ENCODE assay signal across 23 mouse cellular contexts in the genomic region with DNA sequence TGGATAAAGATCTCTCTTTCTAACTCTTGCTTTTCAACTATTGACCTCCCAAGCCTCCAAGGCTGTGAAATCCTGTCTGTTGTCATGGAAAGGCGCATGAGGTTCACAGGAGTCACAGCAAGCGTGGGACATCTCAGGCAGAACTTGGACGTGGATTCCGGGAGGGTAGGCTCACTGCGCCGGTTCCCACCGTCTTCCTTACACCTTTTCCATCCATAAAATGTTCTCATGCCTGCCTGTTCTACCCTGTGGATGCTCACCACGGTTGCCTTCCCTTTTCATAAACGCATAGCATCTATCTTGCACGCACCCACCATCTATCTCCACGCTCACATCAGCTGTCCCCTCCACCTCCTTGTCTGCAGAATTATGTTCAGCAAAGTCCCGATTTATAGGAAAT. TPM values are rescaled to one million over a fixed set of nuclear protein-coding genes. Genes with fewer than 3 reads are reported as not detected.
DNase-seq lines count a peak whose midpoint lies in the region; ATAC-seq and TF ChIP-seq lines count a peak whose summit lies in the region.
"Had no signal": no experiment of that assay in that cellular context is flagged by ENCODE, and none has a peak within 500 bp of the region (broad histone marks: within the 10 kb centered on the region; RNA-seq: fewer than 3 reads in every experiment).

No protein-coding gene starts in this region.

- no peak for ATAC-seq in hindbrain, embryonic 11.5 days (ENCODE audit: low FRiP score)
- no peak for ATAC-seq in midbrain, embryonic 11.5 days (ENCODE audit: low FRiP score)
- ATAC-seq in midbrain, embryonic 16.5 days, result no peak
- no peak for ATAC-seq in hindbrain, postnatal 0 days
- ATAC-seq in neural tube, embryonic 15.5 days (ENCODE audit: low FRiP score), result no peak
- ATAC-seq in heart, embryonic 11.5 days (replicated peaks; ENCODE audit: insufficient number of reproducible peaks, low FRiP score, low TSS enrichment), result no peak
- ATAC-seq: forebrain, embryonic 14.5 days; intestine, embryonic 16.5 days; liver, embryonic 12.5 days had no signal

- H3K27me3 ChIP-seq in hindbrain, embryonic 10.5 days (ENCODE audit: insufficient read depth, poor library complexity, severe bottlenecking), result peaks cover 25% of the 10 kb centered on the region
- no peaks in the 10 kb centered on the region for H3K27me3 ChIP-seq in hindbrain, embryonic 11.5 days (ENCODE audit: control insufficient read depth, insufficient read depth, low read length)
- H3K27me3 ChIP-seq in midbrain, embryonic 11.5 days (ENCODE audit: control insufficient read depth, insufficient read depth, low read length), result 0 out of 2 replicates have a peak, but pooled peaks cover 4% of the 10 kb centered on the region
- H3K27me3 ChIP-seq in midbrain, embryonic 16.5 days (ENCODE audit: control insufficient read depth, insufficient read depth, low read depth, low read length), result peaks cover 6% of the 10 kb centered on the region; the same call in 1 of the 2 replicates
- no peaks in the 10 kb centered on the region for H3K27me3 ChIP-seq in hindbrain, postnatal 0 days (ENCODE audit: insufficient read depth, low read length)
- H3K27me3 ChIP-seq in neural tube, embryonic 15.5 days (replicated peaks), result no peaks in the 10 kb centered on the region
- H3K27me3 ChIP-seq in heart, embryonic 11.5 days (ENCODE audit: control insufficient read depth, insufficient read depth, low read length), result peaks cover 26% of the 10 kb centered on the region

- TF ChIP-seq CTCF in hindbrain, postnatal 0 days (IDR thresholded peaks at IDR 0.05; ENCODE audit: low read depth), result no peak

- no peaks in the 10 kb centered on the region for H3K9me3 ChIP-seq in hindbrain, embryonic 10.5 days
- H3K9me3 ChIP-seq in hindbrain, embryonic 11.5 days (ENCODE audit: control insufficient read depth, low read length), result no peaks in the 10 kb centered on the region
- H3K9me3 ChIP-seq in midbrain, embryonic 11.5 days (ENCODE audit: control insufficient read depth, low read length), result no peaks in the 10 kb centered on the region
- H3K9me3 ChIP-seq in midbrain, embryonic 16.5 days (replicated peaks; ENCODE audit: control insufficient read depth, low read length, poor library complexity, severe bottlenecking), result no peaks in the 10 kb centered on the region
- no peaks in the 10 kb centered on the region for H3K9me3 ChIP-seq in hindbrain, postnatal 0 days (ENCODE audit: low read length)
- no peaks in the 10 kb centered on the region for H3K9me3 ChIP-seq in neural tube, embryonic 15.5 days (replicated peaks)
- H3K9me3 ChIP-seq in heart, embryonic 11.5 days (replicated peaks; ENCODE audit: control insufficient read depth, low read length), result no peaks in the 10 kb centered on the region
- H3K9me3 ChIP-seq: embryonic facial prominence, embryonic 15.5 days; heart, embryonic 10.5 days; limb, embryonic 13.5 days; liver, embryonic 12.5 days had no signal

- no peak overlapping the region for H3K9ac ChIP-seq in hindbrain, embryonic 11.5 days (ENCODE audit: low read depth, low read length)
- H3K9ac ChIP-seq in midbrain, embryonic 11.5 days (ENCODE audit: low read length), result no peak overlapping the region
- H3K9ac ChIP-seq in midbrain, embryonic 16.5 days (ENCODE audit: low read depth, low read length), result no peak overlapping the region
- H3K9ac ChIP-seq in hindbrain, postnatal 0 days (replicated peaks; ENCODE audit: low read length), result no peak overlapping the region
- H3K9ac ChIP-seq in neural tube, embryonic 15.5 days (replicated peaks), result peak overlapping the region; percentile 44; the same call in 1 of the 2 replicates
- H3K9ac ChIP-seq in heart, embryonic 11.5 days (ENCODE audit: low read depth, low read length), result no peak overlapping the region
- H3K9ac ChIP-seq: embryonic facial prominence, embryonic 15.5 days; limb, embryonic 13.5 days; liver, embryonic 12.5 days had no signal

- WGBS in hindbrain, embryonic 10.5 days, result 71% methylated on average over 12 of the region's 12 CpGs
- 68% methylated on average over 12 of the region's 12 CpGs for WGBS in hindbrain, embryonic 11.5 days
- WGBS in midbrain, embryonic 11.5 days, result 48% methylated on average over 12 of the region's 12 CpGs
- whole genome bisulfite sequencing in midbrain, embryonic 16.5 days, result 47% methylated on average over 12 of the region's 12 CpGs
- 50% methylated on average over 12 of the region's 12 CpGs for WGBS in hindbrain, postnatal 0 days
- 29% methylated on average over 12 of the region's 12 CpGs for WGBS in neural tube, embryonic 15.5 days
- WGBS in heart, embryonic 11.5 days (ENCODE audit: insufficient replicate concordance), result 73% methylated on average over 12 of the region's 12 CpGs

- H3K4me3 ChIP-seq in hindbrain, embryonic 10.5 days, result no peak overlapping the region
- no peak overlapping the region for H3K4me3 ChIP-seq in hindbrain, embryonic 11.5 days (ENCODE audit: low read depth, low read length)
- no peak overlapping the region for H3K4me3 ChIP-seq in midbrain, embryonic 11.5 days (ENCODE audit: low read depth, low read length)
- H3K4me3 ChIP-seq in midbrain, embryonic 16.5 days (ENCODE audit: low read depth, low read length), result no peak overlapping the region
- no peak overlapping the region for H3K4me3 ChIP-seq in hindbrain, postnatal 0 days (ENCODE audit: low read length)
- H3K4me3 ChIP-seq in neural tube, embryonic 15.5 days (replicated peaks), result peak overlapping the region; percentile 14
- H3K4me3 ChIP-seq in heart, embryonic 11.5 days (ENCODE audit: low read depth, low read length), result no peak overlapping the region
- H3K4me3 ChIP-seq: embryonic facial prominence, embryonic 15.5 days; heart, embryonic 10.5 days; limb, embryonic 13.5 days; liver, embryonic 12.5 days had no signal

- peak overlapping the region; percentile 54 for H3K27ac ChIP-seq in hindbrain, embryonic 10.5 days
- H3K27ac ChIP-seq in hindbrain, embryonic 11.5 days (ENCODE audit: low read depth, low read length), result no peak overlapping the region
- H3K27ac ChIP-seq in midbrain, embryonic 11.5 days (ENCODE audit: low read depth, low read length), result peak overlapping the region; percentile 79
- H3K27ac ChIP-seq in midbrain, embryonic 16.5 days (ENCODE audit: low read length), result no peak overlapping the region
- H3K27ac ChIP-seq in hindbrain, postnatal 0 days, result peak overlapping the region; percentile 38; the same call in 1 of the 2 replicates
- peak overlapping the region; percentile 92 for H3K27ac ChIP-seq in neural tube, embryonic 15.5 days (replicated peaks)
- no peak overlapping the region for H3K27ac ChIP-seq in heart, embryonic 11.5 days (ENCODE audit: low read depth, low read length)
- H3K27ac ChIP-seq: embryonic facial prominence, embryonic 15.5 days; heart, embryonic 10.5 days; limb, embryonic 13.5 days; liver, embryonic 12.5 days had no signal

- H3K4me2 ChIP-seq in hindbrain, embryonic 11.5 days (replicated peaks; ENCODE audit: low read depth, low read length), result no peak overlapping the region
- H3K4me2 ChIP-seq in midbrain, embryonic 11.5 days, result peak overlapping the region; percentile 25
- no peak overlapping the region for H3K4me2 ChIP-seq in midbrain, embryonic 16.5 days (ENCODE audit: low read length)
- H3K4me2 ChIP-seq in hindbrain, postnatal 0 days (ENCODE audit: low read depth, low read length), result peak overlapping the region; percentile 10; the same call in 1 of the 2 replicates
- peak overlapping the region; percentile 46 for H3K4me2 ChIP-seq in neural tube, embryonic 15.5 days
- H3K4me2 ChIP-seq in heart, embryonic 11.5 days, result no peak overlapping the region
- H3K4me2 ChIP-seq: embryonic facial prominence, embryonic 15.5 days; limb, embryonic 13.5 days; liver, embryonic 12.5 days had no signal

- H3K4me1 ChIP-seq in hindbrain, embryonic 10.5 days (replicated peaks), result peaks cover 56% of the 10 kb centered on the region
- H3K4me1 ChIP-seq in hindbrain, embryonic 11.5 days (replicated peaks; ENCODE audit: control insufficient read depth, insufficient read depth, low read length), result no peaks in the 10 kb centered on the region
- peaks cover 45% of the 10 kb centered on the region for H3K4me1 ChIP-seq in midbrain, embryonic 11.5 days (ENCODE audit: control insufficient read depth, insufficient read depth, low read length)
- peaks cover 25% of the 10 kb centered on the region for H3K4me1 ChIP-seq in midbrain, embryonic 16.5 days (ENCODE audit: control insufficient read depth, insufficient read depth, low read length)
- H3K4me1 ChIP-seq in hindbrain, postnatal 0 days (ENCODE audit: insufficient read depth, low read length), result no peaks in the 10 kb centered on the region
- H3K4me1 ChIP-seq in neural tube, embryonic 15.5 days, result peaks cover 82% of the 10 kb centered on the region
- H3K4me1 ChIP-seq in heart, embryonic 11.5 days (ENCODE audit: control insufficient read depth, insufficient read depth, low read length), result 0 out of 2 replicates have a peak, but pooled peaks cover 3% of the 10 kb centered on the region
- H3K4me1 ChIP-seq: liver, embryonic 12.5 days had no signal

- no peaks in the 10 kb centered on the region for H3K36me3 ChIP-seq in hindbrain, embryonic 10.5 days
- no peaks in the 10 kb centered on the region for H3K36me3 ChIP-seq in hindbrain, embryonic 11.5 days (ENCODE audit: control insufficient read depth, insufficient read depth, low read length)
- no peaks in the 10 kb centered on the region for H3K36me3 ChIP-seq in midbrain, embryonic 11.5 days (ENCODE audit: control insufficient read depth, insufficient read depth, low read length)
- no peaks in the 10 kb centered on the region for H3K36me3 ChIP-seq in midbrain, embryonic 16.5 days (ENCODE audit: control insufficient read depth, insufficient read depth, low read length)
- no peaks in the 10 kb centered on the region for H3K36me3 ChIP-seq in hindbrain, postnatal 0 days (ENCODE audit: insufficient read depth, low read length)
- no peaks in the 10 kb centered on the region for H3K36me3 ChIP-seq in neural tube, embryonic 15.5 days
- no peaks in the 10 kb centered on the region for H3K36me3 ChIP-seq in heart, embryonic 11.5 days (ENCODE audit: control insufficient read depth, insufficient read depth, low read length)
- H3K36me3 ChIP-seq: embryonic facial prominence, embryonic 15.5 days; heart, embryonic 10.5 days; limb, embryonic 13.5 days; liver, embryonic 12.5 days had no signal

- DNase-seq in hindbrain, embryonic 10.5 days (ENCODE audit: low spot score), result no peak
- DNase-seq in hindbrain, embryonic 11.5 days (ENCODE audit: low spot score), result no peak
- DNase-seq in midbrain, embryonic 11.5 days (ENCODE audit: low spot score, missing footprints), result peak; percentile 90
- no peak for DNase-seq in hindbrain, postnatal 0 days (ENCODE audit: low spot score)
- DNase-seq in urinary bladder, postnatal 25 days (ENCODE audit: low spot score), result no peak
- DNase-seq: adrenal gland, postnatal 10 days; cerebellum, adult 18-20 months; cerebellum, postnatal 36 days; gastrocnemius, postnatal 10 days; kidney, postnatal 36 days; lung, adult 18-20 months; lung, postnatal 14 days; thymus, adult 18-20 months; thymus, postnatal 4 days had no signal

RNA-seq across cellular contexts. Expression of a gene that starts 36.6 kb away (rescaled TPM):
- polyA plus RNA-seq in hindbrain, embryonic 10.5 days (2016; fragmentation: Nextera tagmentation; extraction: Ambion mirVana), result 28.0 and 30.4 TPM in 2 replicates
- polyA plus RNA-seq in hindbrain, embryonic 11.5 days (2014; fragmentation: Nextera tagmentation; extraction: Ambion mirVana), result 13.8 and 14.4 TPM in 2 replicates
- polyA plus RNA-seq in midbrain, embryonic 11.5 days (2014; fragmentation: Nextera tagmentation; extraction: Ambion mirVana), result 15.3 and 18.8 TPM in 2 replicates
- 46.7 TPM in 2 replicates for polyA plus RNA-seq in midbrain, embryonic 16.5 days (2015; fragmentation: Nextera tagmentation; extraction: Ambion mirVana)
- 66.0 and 71.4 TPM in 2 replicates for total RNA-seq in hindbrain, postnatal 0 days (2014; rRNA removed)
- 36.5 and 40.9 TPM in 2 replicates for polyA plus RNA-seq in hindbrain, postnatal 0 days (2015; fragmentation: Nextera tagmentation; extraction: Ambion mirVana)
- 70.4 and 81.7 TPM in 2 replicates for polyA plus RNA-seq in neural tube, embryonic 15.5 days (2015; fragmentation: Nextera tagmentation; extraction: Ambion mirVana)
- polyA plus RNA-seq in heart, embryonic 11.5 days (2014; fragmentation: Nextera tagmentation; extraction: Ambion mirVana), result 6.8 and 7.0 TPM in 2 replicates

RNA-seq across cellular contexts. Expression of a gene that starts 48.1 kb away (rescaled TPM):
- polyA plus RNA-seq in hindbrain, embryonic 10.5 days (2016; fragmentation: Nextera tagmentation; extraction: Ambion mirVana), result 158 and 198 TPM in 2 replicates
- 147 and 158 TPM in 2 replicates for polyA plus RNA-seq in hindbrain, embryonic 11.5 days (2014; fragmentation: Nextera tagmentation; extraction: Ambion mirVana)
- polyA plus RNA-seq in midbrain, embryonic 11.5 days (2014; fragmentation: Nextera tagmentation; extraction: Ambion mirVana), result 167 and 169 TPM in 2 replicates
- 56.2 and 66.3 TPM in 2 replicates for polyA plus RNA-seq in midbrain, embryonic 16.5 days (2015; fragmentation: Nextera tagmentation; extraction: Ambion mirVana)
- 23.1 and 27.9 TPM in 2 replicates for total RNA-seq in hindbrain, postnatal 0 days (2014; rRNA removed)
- polyA plus RNA-seq in hindbrain, postnatal 0 days (2015; fragmentation: Nextera tagmentation; extraction: Ambion mirVana), result 57.2 and 63.0 TPM in 2 replicates
- polyA plus RNA-seq in neural tube, embryonic 15.5 days (2015; fragmentation: Nextera tagmentation; extraction: Ambion mirVana), result 60.9 and 69.5 TPM in 2 replicates
- 50.7 and 60.0 TPM in 2 replicates for polyA plus RNA-seq in heart, embryonic 11.5 days (2014; fragmentation: Nextera tagmentation; extraction: Ambion mirVana)

Comparison
In these comparisons a context has a peak if more than half of its experiments do, and no peak if none do; other contexts are left out.
1. H3K27ac ChIP-seq: peak in hindbrain, embryonic 10.5 days (single experiment), midbrain, embryonic 11.5 days (single experiment), hindbrain, postnatal 0 days (single experiment) and neural tube, embryonic 15.5 days (single experiment); none in hindbrain, embryonic 11.5 days (single experiment), midbrain, embryonic 16.5 days (single experiment) and heart, embryonic 11.5 days (single experiment).
2. H3K4me2 ChIP-seq: peak in midbrain, embryonic 11.5 days (single experiment), hindbrain, postnatal 0 days (single experiment) and neural tube, embryonic 15.5 days (single experiment); none in hindbrain, embryonic 11.5 days (single experiment), midbrain, embryonic 16.5 days (single experiment) and heart, embryonic 11.5 days (single experiment).